Mouse (Mus musculus) kidney, adult 2 months (tissue): ENCODE results near the gene Gdpgp1. TPM values are rescaled to one million over a fixed set of nuclear protein-coding genes. Genes with fewer than 3 reads are reported as not detected.

Source experiments
- DNase-seq: peaks from one replicate; pipeline ENCODE4 v3.0.0; 2021
- H3K27ac ChIP-seq: fragments of 200-500 bp; 2 replicates; pipeline ENCODE4 v1.5.1; 2012; ENCODE audit warnings: low read depth, low read length, control low read depth, inconsistent platforms; ENCODE audit not compliant: insufficient read depth
- H3K27me3 ChIP-seq: fragments of 200-500 bp; replicated peaks from 2 replicates; pipeline ENCODE4 v1.6.1; 2012; ENCODE audit warnings: mild to moderate bottlenecking, moderate library complexity, low read length, inconsistent platforms; ENCODE audit not compliant: control insufficient read depth, insufficient read depth
- H3K36me3 ChIP-seq: fragments of 200-500 bp; 2 replicates; pipeline ENCODE4 v1.6.1; 2012; ENCODE audit warnings: mild to moderate bottlenecking, moderate library complexity, low read length, inconsistent platforms; ENCODE audit not compliant: control insufficient read depth, insufficient read depth
- H3K4me1 ChIP-seq: fragments of 200-500 bp; 2 replicates; pipeline ENCODE4 v1.6.1; 2011; ENCODE audit warnings: low read length; ENCODE audit not compliant: control insufficient read depth, insufficient read depth
- H3K4me3 ChIP-seq: fragments of 200-500 bp; 2 replicates; pipeline ENCODE4 v1.5.1; 2011; ENCODE audit warnings: mild to moderate bottlenecking, low read depth, low read length, control low read depth; ENCODE audit not compliant: insufficient read depth
- CTCF ChIP-seq: fragments of 200-500 bp; conservative IDR thresholded peaks from 2 replicates; pipeline ENCODE4 v1.5.1; 2011; ENCODE audit warnings: low read depth, mild to moderate bottlenecking, control low read depth, low read length, moderate library complexity, mixed read lengths; ENCODE audit not compliant: insufficient read depth, insufficient read length
- POLR2A ChIP-seq: fragments of 200-500 bp; IDR thresholded peaks from one replicate; pipeline ENCODE4 v1.6.1; 2011; ENCODE audit warnings: low read depth, low read length, control low read depth
- WGBS: fragments of 180-500 bp; shearing (Covaris S2); methylation state at CpG from one replicate; pipeline ENCODE4 v1.1.7; 2018; 5-methylcytosine and 5-hydroxymethylcytosine counted together
- polyA plus RNA-seq: library from polyadenylated mRNA; depleted of rRNA; stranded (reverse); fragments of >200 nt; gene quantifications from 2 replicates; pipeline ENCODE4 v1.2.3, GENCODE M21; 2012

The Gdpgp1 gene
- polyA plus RNA-seq, 1 experiment, result 2.4 TPM

- peak; percentile 20 for DNase-seq
- no peaks in the 10 kb centered on the region for H3K27me3 ChIP-seq
- H3K4me3 ChIP-seq, result peak overlapping the region; percentile 78
- H3K36me3 ChIP-seq, result no peaks in the 10 kb centered on the region
- 38% methylated on average over 12 of the region's 12 CpGs for WGBS
- H3K27ac ChIP-seq, result peak overlapping the region; percentile 97
- TF ChIP-seq CTCF (no peak), POLR2A (no peak)
- peaks cover 41% of the 10 kb centered on the region for H3K4me1 ChIP-seq
Observed at GRCm38 (mm10) chr7:80187501-80187900, 45.2 kb upstream of the Gdpgp1 start.

GRCm38 (mm10) chr7:80188579-80189125 lies 44.0 kb upstream of the Gdpgp1 start:
- peak overlapping the region; percentile 11 for H3K27ac ChIP-seq
- no peak for TF ChIP-seq CTCF
- no peak for TF ChIP-seq POLR2A
- DNase-seq, result no peak
- H3K36me3 ChIP-seq, result no peaks in the 10 kb centered on the region
- H3K4me3 ChIP-seq, result no peak overlapping the region
- WGBS, result 88% methylated on average over 2 of the region's 2 CpGs
- no peaks in the 10 kb centered on the region for H3K27me3 ChIP-seq
- peaks cover 46% of the 10 kb centered on the region for H3K4me1 ChIP-seq

GRCm38 (mm10) chr7:80189147-80189933 lies 43.3 kb upstream of the Gdpgp1 start:
- no peak for TF ChIP-seq POLR2A
- no peak for TF ChIP-seq CTCF
- DNase-seq, result peak; percentile 60
- peak overlapping the region; percentile 11 for H3K27ac ChIP-seq
- no peak overlapping the region for H3K4me3 ChIP-seq
- no peaks in the 10 kb centered on the region for H3K36me3 ChIP-seq
- WGBS, result 27% methylated on average over 11 of the region's 11 CpGs
- H3K4me1 ChIP-seq, result peaks cover 46% of the 10 kb centered on the region
- no peaks in the 10 kb centered on the region for H3K27me3 ChIP-seq

GRCm38 (mm10) chr7:80191455-80191854 lies 41.2 kb upstream of the Gdpgp1 start:
- Histone ChIP-seq H3K4me3 (no peak overlapping the region), H3K27me3 (no peaks in the 10 kb centered on the region), H3K4me1 (peaks cover 41% of the 10 kb centered on the region), H3K27ac (peak overlapping the region; percentile 53), H3K36me3 (no peaks in the 10 kb centered on the region)
- TF ChIP-seq CTCF (no peak), POLR2A (no peak)
- WGBS, result 37% methylated on average over 5 of the region's 5 CpGs
- peak; percentile 69 for DNase-seq

- no peaks in the 10 kb centered on the region for H3K27me3 ChIP-seq
- peak; percentile 97 for DNase-seq
- WGBS, result 6% methylated on average over 16 of the region's 16 CpGs
- H3K4me3 ChIP-seq, result peak overlapping the region; percentile 22; the same call in 1 of the 2 replicates
- H3K4me1 ChIP-seq, result peaks cover 42% of the 10 kb centered on the region
- TF ChIP-seq POLR2A (no peak), CTCF (no peak)
- H3K36me3 ChIP-seq, result no peaks in the 10 kb centered on the region
- peak overlapping the region; percentile 72 for H3K27ac ChIP-seq
Observed at GRCm38 (mm10) chr7:80192226-80193061, 40.2 kb upstream of the Gdpgp1 start.

GRCm38 (mm10) chr7:80193941-80194739 lies 38.5 kb upstream of the Gdpgp1 start:
- no peak overlapping the region for H3K4me3 ChIP-seq
- no peak for DNase-seq
- WGBS, result 68% methylated on average over 13 of the region's 13 CpGs
- no peaks in the 10 kb centered on the region for H3K36me3 ChIP-seq
- TF ChIP-seq CTCF (no peak), POLR2A (no peak)
- no peak overlapping the region; the same call in 1 of the 2 replicates for H3K27ac ChIP-seq
- peaks cover 35% of the 10 kb centered on the region for H3K4me1 ChIP-seq
- H3K27me3 ChIP-seq, result no peaks in the 10 kb centered on the region
